Mouse (Mus musculus) hindbrain, embryonic 10.5 days (tissue): ENCODE results near the gene Galntl5. TPM values are rescaled to one million over a fixed set of nuclear protein-coding genes. Genes with fewer than 3 reads are reported as not detected.

Experiments used
- DNase-seq: peaks from one replicate; pipeline ENCODE4 v3.0.0-alpha.2; 2017; ENCODE audit warnings: low spot score
- H3K27ac ChIP-seq: fragments of 300-500 bp; sonication (generic); 2 replicates; pipeline ENCODE4 v1.5.1; 2016; ENCODE audit warnings: mild to moderate bottlenecking, moderate library complexity
- H3K27me3 ChIP-seq: fragments of 300-500 bp; sonication (generic); 2 replicates; pipeline ENCODE4 v1.6.1; 2016; ENCODE audit warnings: mild to moderate bottlenecking; ENCODE audit not compliant: poor library complexity, insufficient read depth, severe bottlenecking
- H3K36me3 ChIP-seq: fragments of 300-500 bp; sonication (generic); 2 replicates; pipeline ENCODE4 v1.6.1; 2016; ENCODE audit warnings: mild to moderate bottlenecking, moderate library complexity
- H3K4me1 ChIP-seq: fragments of 300-500 bp; sonication (generic); replicated peaks from 2 replicates; pipeline ENCODE4 v1.6.1; 2016; ENCODE audit warnings: mild to moderate bottlenecking
- H3K4me3 ChIP-seq: fragments of 300-500 bp; sonication (generic); 2 replicates; pipeline ENCODE4 v1.5.1; 2016; ENCODE audit warnings: mild to moderate bottlenecking, moderate library complexity
- H3K9me3 ChIP-seq: fragments of 300-500 bp; sonication (generic); 2 replicates; pipeline ENCODE4 v1.6.1; 2016; ENCODE audit warnings: mild to moderate bottlenecking, moderate library complexity
- WGBS: fragments of 180-500 bp; shearing (Covaris S2); methylation state at CpG from one replicate; pipeline ENCODE4 v1.1.7; 2016; 5-methylcytosine and 5-hydroxymethylcytosine counted together
- polyA plus RNA-seq: library from polyadenylated mRNA; unstranded; fragments of >200 nt; fragmentation: Nextera tagmentation; extraction: Ambion mirVana; gene quantifications from 2 replicates; pipeline ENCODE4 v1.2.1, GENCODE M21; 2016

Galntl5 gene
- not detected in 2 replicates for polyA plus RNA-seq

- 0 out of 2 replicates have a peak, but pooled peaks cover 3% of the 10 kb centered on the region for H3K9me3 ChIP-seq
- no peak within 1 kb of the TSS for H3K27ac ChIP-seq
- no peaks in the 10 kb centered on the region for H3K36me3 ChIP-seq
- DNase-seq = no peak
- no peaks in the 10 kb centered on the region for H3K27me3 ChIP-seq
- no peak within 1 kb of the TSS for H3K4me3 ChIP-seq
- 93% methylated on average over 1 of the region's 1 CpGs for WGBS
- no peaks in the 10 kb centered on the region; the same call in 1 of the 2 replicates for H3K4me1 ChIP-seq
Observed at GRCm38 (mm10) chr5:25181004-25181531, at the start of gene Galntl5. Gene Galntl5 (plus strand): TSS chr5:25181460.

- Histone ChIP-seq H3K9me3 (0 out of 2 replicates have a peak, but pooled peaks cover 3% of the 10 kb centered on the region), H3K4me1 (no peaks in the 10 kb centered on the region), H3K27ac (no peak overlapping the region), H3K36me3 (no peaks in the 10 kb centered on the region), H3K27me3 (no peaks in the 10 kb centered on the region), H3K4me3 (no peak overlapping the region)
- no peak for DNase-seq
- 78% methylated on average over 7 of the region's 7 CpGs for WGBS
Observed at GRCm38 (mm10) chr5:25146705-25147104, 34.6 kb upstream of the Galntl5 start.

GRCm38 (mm10) chr5:25149331-25149965 lies 31.8 kb upstream of the Galntl5 start:
- Histone ChIP-seq H3K27me3 (no peaks in the 10 kb centered on the region), H3K4me3 (no peak overlapping the region), H3K9me3 (0 out of 2 replicates have a peak, but pooled peaks cover 3% of the 10 kb centered on the region), H3K36me3 (no peaks in the 10 kb centered on the region), H3K27ac (no peak overlapping the region), H3K4me1 (peaks cover 6% of the 10 kb centered on the region)
- WGBS = 79% methylated on average over 2 of the region's 2 CpGs
- no peak for DNase-seq

- WGBS = 86% methylated on average over 2 of the region's 2 CpGs
- Histone ChIP-seq H3K4me1 (peaks cover 25% of the 10 kb centered on the region), H3K27ac (no peak overlapping the region), H3K27me3 (no peaks in the 10 kb centered on the region), H3K36me3 (no peaks in the 10 kb centered on the region), H3K4me3 (no peak overlapping the region), H3K9me3 (no peaks in the 10 kb centered on the region)
- DNase-seq = no peak
Observed at GRCm38 (mm10) chr5:25153491-25153890, 27.8 kb upstream of the Galntl5 start.

DNA sequence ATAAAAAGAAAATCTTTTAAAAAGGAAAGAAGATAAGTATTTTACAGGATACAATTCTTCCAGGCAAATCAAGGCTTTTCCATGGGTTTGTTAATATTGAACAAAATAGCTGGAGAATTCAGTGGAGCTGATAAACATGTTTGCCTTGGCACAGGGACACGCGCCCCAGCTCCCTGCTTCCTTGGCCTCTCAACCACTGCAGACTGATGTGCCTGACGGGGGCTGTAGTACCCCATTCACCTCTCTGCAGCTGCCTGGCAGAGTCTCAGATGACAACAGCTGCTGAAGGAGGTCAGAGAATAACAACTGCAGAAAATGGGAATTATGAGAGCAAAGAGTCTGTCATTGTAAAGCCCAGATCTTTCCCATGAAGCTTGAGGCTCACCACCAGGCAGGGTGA lies 27.3 kb upstream of the Galntl5 start:
- no peak for DNase-seq

DNA sequence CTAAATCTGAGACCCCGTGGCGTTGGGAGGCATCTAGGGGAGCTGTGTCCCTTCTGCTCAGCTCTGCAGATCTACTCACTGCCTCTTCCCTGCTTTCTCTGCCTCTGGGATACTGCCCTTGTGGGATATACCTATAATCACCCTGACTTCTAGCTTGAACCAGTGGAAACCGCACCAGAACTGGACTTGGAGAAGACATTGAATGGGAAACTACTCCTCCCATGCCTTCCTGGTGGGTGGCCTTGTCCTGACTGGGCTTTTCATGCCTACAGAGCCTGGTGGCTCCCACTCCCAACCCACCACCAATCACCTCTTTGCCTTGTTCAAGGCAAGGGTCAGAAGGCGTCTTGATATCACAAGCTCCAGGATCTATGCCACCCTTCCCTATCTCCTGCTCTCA lies 26.4 kb upstream of the Galntl5 start:
- Histone ChIP-seq H3K36me3 (no peaks in the 10 kb centered on the region), H3K9me3 (no peaks in the 10 kb centered on the region), H3K4me1 (peaks cover 27% of the 10 kb centered on the region), H3K27me3 (no peaks in the 10 kb centered on the region), H3K27ac (no peak overlapping the region), H3K4me3 (no peak overlapping the region)
- WGBS = 87% methylated on average over 4 of the region's 4 CpGs
- DNase-seq = no peak

More for the DNA sequence above, 27.3 kb upstream of the Galntl5 start:
- Histone ChIP-seq H3K27ac (no peak overlapping the region), H3K4me3 (no peak overlapping the region), H3K27me3 (no peaks in the 10 kb centered on the region), H3K4me1 (peaks cover 27% of the 10 kb centered on the region), H3K9me3 (no peaks in the 10 kb centered on the region), H3K36me3 (no peaks in the 10 kb centered on the region)
- WGBS = 70% methylated on average over 3 of the region's 3 CpGs

- WGBS = 85% methylated on average over 3 of the region's 3 CpGs
- no peaks in the 10 kb centered on the region for H3K9me3 ChIP-seq
Observed at GRCm38 (mm10) chr5:25155351-25155750, 25.9 kb upstream of the Galntl5 start.

DNA sequence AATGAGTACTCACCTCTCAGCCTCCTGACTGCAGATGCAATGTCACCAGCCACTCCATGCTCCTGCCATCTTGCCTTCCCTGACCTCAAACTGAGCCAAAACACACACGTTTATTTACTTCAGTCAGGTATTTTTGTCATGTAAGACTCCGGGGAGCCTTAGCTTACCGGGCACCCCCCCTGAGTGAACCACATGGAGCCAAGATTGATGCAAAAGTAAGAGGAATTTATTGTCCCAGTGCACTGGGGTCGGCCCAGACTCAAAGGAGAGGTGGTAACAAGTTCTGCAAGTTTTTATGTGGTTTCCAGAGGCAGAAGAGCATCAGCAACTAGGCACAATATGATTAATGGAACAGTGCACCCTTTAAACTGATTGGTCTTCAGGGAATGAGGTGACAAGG lies 24.1 kb upstream of the Galntl5 start:
- Histone ChIP-seq H3K9me3 (no peaks in the 10 kb centered on the region), H3K4me3 (no peak overlapping the region), H3K4me1 (peaks cover 27% of the 10 kb centered on the region), H3K27ac (no peak overlapping the region), H3K27me3 (no peaks in the 10 kb centered on the region), H3K36me3 (no peaks in the 10 kb centered on the region)
- WGBS = 45% methylated on average over 4 of the region's 4 CpGs
- DNase-seq = no peak

More at GRCm38 (mm10) chr5:25155351-25155750, 25.9 kb upstream of the Galntl5 start:
- Histone ChIP-seq H3K4me3 (no peak overlapping the region), H3K36me3 (no peaks in the 10 kb centered on the region), H3K27ac (no peak overlapping the region), H3K27me3 (no peaks in the 10 kb centered on the region), H3K4me1 (peaks cover 27% of the 10 kb centered on the region)
- no peak for DNase-seq

DNA sequence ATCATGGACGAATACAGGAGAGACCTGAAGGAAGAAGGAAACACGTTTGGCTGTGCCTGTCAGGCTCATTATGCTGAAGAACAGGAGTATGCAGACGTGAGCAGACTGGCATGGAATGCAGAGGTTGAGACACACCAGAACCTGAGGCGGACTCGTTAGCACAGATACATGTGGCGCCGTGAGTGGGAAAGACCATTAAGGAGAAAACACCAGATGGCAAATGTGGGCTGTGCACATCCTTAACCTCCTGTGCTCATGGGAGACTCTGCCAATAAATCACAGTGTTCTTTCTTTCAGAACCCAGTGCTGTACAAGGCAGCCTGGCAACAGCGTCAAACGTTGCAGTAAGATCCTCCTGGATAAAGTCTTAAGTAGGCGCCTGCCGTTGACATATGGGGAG lies 20.7 kb upstream of the Galntl5 start:
- 88% methylated on average over 11 of the region's 11 CpGs for WGBS
- no peak overlapping the region for H3K27ac ChIP-seq
- DNase-seq = no peak

DNA sequence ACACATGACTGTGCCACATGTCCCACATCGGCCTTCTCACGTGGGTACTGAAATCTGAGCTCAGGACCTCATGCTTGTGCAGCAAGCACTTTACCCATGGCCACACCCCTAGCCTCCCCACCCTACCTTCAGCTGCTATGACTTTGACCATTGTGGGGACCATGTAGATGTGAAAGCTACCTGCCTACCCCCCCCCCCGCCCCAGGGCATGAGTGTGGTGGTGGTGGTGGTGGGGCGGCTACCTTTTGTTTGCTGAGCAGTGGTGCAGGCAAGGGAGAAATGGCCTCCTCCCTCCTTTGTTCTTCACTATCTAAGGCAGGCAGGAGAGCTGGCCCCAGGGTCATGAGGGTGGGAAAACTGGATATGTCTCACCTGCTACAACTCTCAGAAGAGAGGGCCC lies 18.3 kb upstream of the Galntl5 start:
- Histone ChIP-seq H3K9me3 (no peaks in the 10 kb centered on the region), H3K27me3 (no peaks in the 10 kb centered on the region), H3K4me3 (no peak overlapping the region), H3K4me1 (peaks cover 7% of the 10 kb centered on the region), H3K27ac (no peak overlapping the region), H3K36me3 (no peaks in the 10 kb centered on the region)
- WGBS = 84% methylated on average over 4 of the region's 4 CpGs
- DNase-seq = no peak

More for the DNA sequence above, 20.7 kb upstream of the Galntl5 start:
- H3K9me3 ChIP-seq = no peaks in the 10 kb centered on the region
- H3K27me3 ChIP-seq = no peaks in the 10 kb centered on the region
- H3K36me3 ChIP-seq = no peaks in the 10 kb centered on the region
- H3K4me3 ChIP-seq = no peak overlapping the region
- peaks cover 15% of the 10 kb centered on the region for H3K4me1 ChIP-seq

- WGBS = 91% methylated on average over 3 of the region's 3 CpGs
- no peaks in the 10 kb centered on the region for H3K9me3 ChIP-seq
- H3K27me3 ChIP-seq = no peaks in the 10 kb centered on the region
- no peak overlapping the region for H3K27ac ChIP-seq
- DNase-seq = no peak
- H3K36me3 ChIP-seq = no peaks in the 10 kb centered on the region
- no peak overlapping the region for H3K4me3 ChIP-seq
- H3K4me1 ChIP-seq = no peaks in the 10 kb centered on the region
Observed at GRCm38 (mm10) chr5:25163938-25164337, 17.3 kb upstream of the Galntl5 start.

DNA sequence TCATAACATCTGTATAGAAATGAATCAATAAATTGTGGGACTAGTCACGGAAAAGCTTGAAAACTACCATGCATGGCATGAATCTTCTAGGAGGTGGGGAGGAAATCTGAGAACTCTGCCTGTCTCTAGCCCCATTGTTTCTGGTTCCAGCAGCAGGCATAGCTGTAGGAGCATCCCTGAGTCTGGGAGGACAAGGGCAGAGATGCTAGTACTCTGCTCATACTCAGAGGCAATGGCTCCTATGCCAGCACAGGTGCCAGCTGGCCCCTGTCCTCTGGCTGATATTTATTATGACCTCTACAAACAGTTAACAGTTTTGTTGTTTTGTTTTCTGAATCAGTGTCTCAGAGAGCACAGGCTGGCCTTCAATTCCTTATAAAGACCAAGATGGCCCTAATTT lies 16.9 kb upstream of the Galntl5 start:
- no peak overlapping the region for H3K27ac ChIP-seq
- H3K27me3 ChIP-seq = no peaks in the 10 kb centered on the region
- no peak for DNase-seq
- no peak overlapping the region for H3K4me3 ChIP-seq
- no peaks in the 10 kb centered on the region for H3K4me1 ChIP-seq
- 82% methylated on average over 1 of the region's 1 CpGs for WGBS
- H3K36me3 ChIP-seq = no peaks in the 10 kb centered on the region
- no peaks in the 10 kb centered on the region for H3K9me3 ChIP-seq

DNA sequence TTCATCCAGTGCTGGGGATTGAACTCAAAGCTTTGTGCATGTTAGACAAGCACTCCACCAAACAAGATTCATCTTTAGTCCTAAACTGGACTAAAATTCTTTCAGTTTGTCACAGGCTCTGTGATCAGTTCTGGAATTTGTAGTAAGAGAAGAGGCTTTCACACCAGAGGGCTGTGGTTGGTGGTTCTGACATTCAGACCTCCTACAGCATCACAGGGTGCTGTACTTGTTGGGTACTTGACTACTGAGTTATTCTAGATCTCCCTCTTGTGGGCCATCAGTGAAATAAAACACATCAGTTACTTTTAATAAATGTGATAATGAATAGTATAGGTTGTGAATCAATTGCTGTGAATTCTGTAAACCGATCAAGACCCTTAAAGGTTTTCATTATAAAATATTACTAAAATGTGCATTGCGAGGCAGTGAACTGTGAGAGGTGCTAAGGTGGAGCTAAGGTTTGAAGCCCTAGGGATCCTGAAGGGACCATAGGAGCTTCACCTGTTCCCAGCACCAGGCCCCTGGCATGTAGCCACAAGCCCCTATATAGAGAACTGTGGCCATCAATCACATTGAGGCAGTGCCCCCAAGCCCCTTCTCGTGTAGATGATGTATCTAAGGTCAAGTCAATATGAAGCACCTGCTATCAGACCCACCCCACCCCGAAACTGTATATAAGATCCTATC lies 16.0 kb upstream of the Galntl5 start:
- Histone ChIP-seq H3K4me1 (no peaks in the 10 kb centered on the region), H3K27me3 (no peaks in the 10 kb centered on the region), H3K9me3 (no peaks in the 10 kb centered on the region), H3K27ac (no peak overlapping the region), H3K4me3 (no peak overlapping the region), H3K36me3 (no peaks in the 10 kb centered on the region)
- DNase-seq = no peak
- WGBS = 88% methylated on average over 4 of the region's 4 CpGs
